Mouse (Mus musculus): Measurements from ENCODE around the gene Ece1.

Ece1 gene

DNA sequence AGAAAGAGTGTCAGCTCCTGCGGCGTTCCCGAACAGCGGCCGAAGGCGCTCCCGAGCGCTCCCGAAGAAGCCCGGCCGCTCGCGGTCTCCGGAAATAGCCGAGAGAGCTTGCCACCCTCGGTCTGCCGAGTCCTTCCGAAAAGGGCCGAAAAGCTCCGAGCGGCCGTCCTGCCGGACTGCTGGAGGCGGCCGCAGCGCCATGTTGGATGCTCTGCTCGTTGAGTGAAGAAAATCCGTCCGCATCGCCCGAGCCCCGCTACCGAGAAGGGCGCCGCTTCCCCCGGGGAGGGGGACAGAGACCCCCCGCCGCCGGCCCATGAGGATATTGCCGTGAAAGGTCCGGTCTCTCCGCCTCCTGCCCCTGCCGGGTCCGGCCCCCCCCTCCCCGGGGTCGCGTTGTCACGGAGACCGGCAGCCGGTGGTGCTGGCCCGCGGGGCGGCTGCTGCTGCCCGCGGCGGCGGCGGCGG lies 131.3 kb downstream of the Ece1 start:
- DNase-seq = peak; percentile 98

DNA sequence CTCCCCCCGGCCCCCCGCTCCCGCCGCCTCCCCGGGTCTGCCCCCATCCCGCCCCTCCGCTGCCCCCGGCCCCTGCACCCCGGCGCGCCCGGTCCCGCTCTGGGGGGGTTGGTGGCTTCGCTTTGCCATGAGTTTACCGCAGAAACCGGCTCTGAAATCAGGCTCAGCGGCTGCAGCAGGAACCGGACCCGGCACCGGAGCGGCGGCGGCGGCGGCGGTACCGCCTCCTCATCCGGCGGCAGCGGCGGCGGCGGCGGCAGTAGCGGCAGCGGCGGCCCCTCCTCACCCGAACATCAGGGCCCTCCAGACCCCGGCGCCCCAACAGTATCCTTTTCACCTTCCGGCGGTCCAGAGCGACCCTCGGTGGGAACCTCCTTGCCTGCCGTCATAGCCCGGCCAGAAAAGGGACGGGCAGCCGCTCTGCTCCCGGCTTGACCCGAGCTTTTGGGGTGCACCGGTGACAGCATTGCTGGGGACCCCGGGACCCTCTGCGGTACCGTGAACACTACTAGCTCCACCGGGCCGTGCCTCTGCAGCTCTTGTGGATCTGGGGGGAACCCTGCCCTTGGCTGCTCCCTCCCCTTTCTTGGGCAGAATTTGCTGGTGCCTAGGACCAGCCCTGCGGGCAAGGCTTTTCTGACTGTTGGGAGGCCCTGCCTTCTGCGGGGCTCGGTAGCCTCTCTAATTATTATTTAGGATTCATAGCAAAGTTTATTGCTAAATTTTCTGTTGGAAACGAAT lies 132.0 kb downstream of the Ece1 start:
- DNase-seq = no peak

DNA sequence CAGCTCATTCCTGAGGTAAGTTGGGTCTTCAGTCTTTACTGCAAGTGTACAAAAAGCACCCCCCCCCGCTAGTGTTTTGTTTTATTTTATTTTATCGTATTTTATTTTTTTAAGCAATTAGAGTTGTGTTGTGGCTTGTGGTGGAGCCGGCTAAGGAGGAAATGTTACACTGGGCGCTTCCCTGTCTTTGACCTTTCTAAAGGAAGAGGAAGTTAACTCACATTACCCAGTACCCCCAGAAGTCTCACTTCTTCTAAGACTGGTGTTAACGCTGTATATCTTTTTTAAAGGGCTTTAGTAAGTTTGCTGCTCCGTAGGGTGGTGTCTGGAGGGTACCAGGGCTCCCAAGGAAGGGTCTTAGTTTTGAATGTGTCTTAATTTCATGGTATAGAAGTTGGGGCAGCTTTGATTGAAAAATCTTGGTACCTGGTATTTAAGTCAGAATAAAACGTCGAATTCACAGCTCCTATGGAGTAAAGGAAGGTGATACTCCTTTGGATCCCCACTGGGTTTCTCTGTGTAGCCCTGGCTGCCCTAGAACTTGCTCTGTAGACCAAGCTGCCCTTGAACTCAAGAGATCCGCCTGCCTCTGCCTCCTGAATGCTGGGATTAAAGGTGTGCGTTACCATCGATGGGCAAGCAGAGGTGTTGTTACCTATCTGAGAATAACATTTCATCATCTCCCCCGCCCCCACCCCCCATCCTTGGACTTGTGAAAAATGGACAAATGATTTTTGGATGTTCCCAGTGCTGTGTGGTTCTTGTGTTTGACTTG lies 132.7 kb downstream of the Ece1 start:
- DNase-seq = no peak

DNA sequence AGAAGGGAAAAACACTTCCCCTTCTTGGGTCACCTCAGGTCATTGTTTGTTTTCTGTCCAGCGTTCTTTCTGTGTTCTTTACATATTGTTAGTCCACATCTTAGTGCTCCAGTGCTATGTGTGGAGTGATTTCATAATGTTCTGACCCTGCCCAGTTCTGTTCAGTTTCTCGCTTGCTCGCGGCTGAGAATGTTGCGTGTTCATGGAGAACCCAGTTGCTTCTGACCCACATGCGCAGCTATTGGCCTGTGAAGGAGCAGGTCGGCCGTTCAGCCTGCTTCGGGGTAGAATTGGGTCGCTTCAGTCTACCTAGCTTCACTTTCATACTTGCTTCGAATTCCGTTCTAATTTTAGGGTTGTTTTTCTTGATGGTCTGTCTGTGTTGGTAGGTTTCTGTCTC lies 133.4 kb downstream of the Ece1 start:
- no peak for DNase-seq

DNA sequence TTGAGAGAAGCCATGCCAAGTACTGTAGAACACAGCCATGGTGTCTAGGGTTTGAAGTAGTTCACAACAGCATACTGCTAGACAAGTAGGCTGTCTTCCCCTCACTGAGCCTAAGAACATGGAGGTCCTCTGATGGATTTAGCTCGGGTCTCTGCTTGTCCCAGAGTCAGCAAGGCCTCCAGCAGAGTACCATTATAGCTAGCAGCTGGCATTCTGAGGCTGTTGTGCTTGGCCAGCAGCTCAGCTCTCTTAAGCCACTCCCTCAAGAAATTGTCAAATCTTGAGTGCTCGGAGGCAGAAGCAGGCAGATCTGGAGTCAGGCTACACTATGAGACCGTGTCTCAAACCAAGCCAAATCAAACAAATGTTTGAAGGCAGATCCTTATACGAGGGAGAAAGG lies 136.2 kb downstream of the Ece1 start:
- no peak for DNase-seq

DNA sequence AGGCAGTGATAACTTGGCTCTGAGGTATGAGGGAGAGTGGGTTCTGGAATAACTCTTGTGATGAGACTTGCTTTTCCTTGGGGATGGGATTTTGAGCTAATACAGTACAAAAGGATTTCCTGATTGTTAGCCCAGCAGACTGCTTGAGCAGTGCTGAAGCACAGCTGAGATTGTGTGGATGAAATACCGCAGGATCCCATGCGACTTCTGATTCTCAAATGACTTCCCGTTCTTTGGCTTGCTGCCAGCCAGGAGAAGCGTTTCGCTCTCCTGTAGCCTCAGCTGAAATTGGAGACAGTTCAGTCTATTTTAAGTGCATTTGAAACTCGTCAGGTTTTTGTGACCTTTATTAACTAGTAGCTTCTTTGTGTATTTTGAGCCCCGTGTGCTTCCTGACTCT lies 138.6 kb downstream of the Ece1 start:
- no peak for DNase-seq

DNA sequence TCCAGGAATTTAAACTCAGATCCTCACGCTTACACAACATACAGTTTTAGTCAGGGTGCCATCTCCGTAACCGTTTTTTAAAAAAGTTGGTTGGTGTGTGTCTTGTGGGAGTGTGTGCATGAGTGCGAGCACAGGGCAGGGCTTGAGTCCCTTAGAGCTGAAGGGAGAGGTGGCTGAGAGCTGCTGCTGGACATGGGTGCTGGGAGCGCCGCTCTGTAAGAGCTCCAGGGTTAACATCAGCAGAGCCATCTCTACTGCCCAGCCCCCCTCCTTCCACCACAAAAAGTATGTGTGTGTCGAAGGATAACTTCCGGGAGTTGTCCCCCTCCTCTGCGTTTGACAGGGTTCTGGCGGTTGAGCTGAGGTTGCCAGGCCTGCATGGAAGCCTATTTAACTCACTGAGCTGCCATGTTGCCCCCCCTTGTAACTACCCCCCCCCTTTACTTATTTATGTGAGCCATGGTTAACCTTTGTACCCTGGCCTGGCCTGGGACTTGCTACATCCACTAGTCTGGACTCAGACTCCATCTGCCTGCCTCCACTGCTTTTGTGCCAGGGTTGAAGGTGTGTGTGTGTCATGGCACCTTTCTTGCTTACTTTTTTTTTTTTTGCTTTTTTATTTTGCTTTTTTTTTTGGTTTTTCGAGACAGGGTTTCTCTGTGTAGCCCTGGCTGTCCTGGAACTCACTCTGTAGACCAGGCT lies 142.0 kb downstream of the Ece1 start:
- DNase-seq = no peak

DNA sequence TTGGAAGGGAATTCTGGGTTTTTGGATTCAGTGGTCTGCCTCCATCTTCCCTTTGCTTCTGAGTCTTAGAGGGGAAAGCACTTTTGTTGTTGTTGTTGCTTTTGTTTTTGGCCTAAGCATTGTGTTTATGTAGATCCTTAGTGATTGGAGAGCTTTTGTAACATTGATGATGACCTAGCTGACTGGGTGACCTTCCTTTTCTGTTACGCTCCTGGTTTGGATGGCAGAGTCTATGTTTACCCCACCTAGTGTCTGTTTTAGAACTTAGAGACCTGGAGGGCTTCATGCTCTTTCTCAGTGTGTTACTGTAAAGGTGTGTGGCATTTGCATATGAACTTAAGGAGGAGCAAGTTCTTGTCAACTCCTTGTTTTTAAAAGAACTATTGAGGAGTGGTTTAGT lies 143.7 kb downstream of the Ece1 start:
- DNase-seq = no peak

DNA sequence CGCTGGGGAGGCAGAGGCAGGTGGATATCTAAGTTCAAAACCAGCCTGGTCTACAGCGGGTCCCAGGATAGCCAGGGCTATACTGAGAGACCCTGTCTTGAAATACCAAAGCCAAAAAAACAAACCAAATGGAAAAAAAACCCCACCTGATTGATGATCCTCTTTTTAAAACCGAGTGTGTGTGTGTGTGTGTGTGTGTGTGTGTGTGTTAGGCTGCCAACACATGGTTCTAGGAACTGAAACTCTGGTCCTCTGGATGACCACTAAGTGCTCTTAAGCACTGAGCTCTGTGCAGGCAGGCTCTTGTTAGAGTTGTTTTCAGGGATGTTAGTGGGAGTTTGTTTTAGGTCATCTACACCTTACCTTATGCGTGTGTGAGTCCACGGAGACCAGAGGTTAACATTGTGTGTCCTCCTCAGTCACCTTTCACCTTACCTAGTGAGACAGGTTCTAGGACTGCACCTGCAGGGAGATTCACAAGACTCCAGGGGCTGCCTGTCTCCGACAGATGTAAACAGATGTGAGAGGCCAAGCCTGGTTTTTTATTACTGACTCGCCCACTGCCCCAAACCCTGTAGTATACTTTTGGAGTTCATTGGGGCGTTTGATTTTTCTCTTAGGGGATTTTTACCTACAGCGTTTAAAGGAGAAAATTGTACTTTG lies 145.0 kb downstream of the Ece1 start:
- DNase-seq = no peak

DNA sequence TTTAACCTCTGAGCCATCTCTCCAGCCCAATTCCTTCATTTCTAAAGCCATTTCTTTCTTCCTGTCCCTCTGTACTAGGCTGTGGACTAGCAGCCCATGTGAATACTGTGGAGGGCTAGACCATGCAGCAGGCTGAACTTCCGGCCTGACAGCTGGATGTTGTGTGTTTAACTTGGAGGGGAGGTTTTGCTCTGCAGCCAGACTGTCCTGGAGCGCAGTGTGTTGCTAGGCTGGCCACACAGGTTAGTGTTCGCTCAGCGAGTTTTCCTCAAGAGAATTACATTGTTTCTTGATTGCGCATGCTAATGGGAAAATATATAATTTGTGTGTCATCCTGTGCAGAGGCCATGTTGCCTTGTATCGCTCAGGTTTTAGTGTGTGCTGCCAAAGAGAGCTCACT lies 146.6 kb downstream of the Ece1 start:
- no peak for DNase-seq

DNA sequence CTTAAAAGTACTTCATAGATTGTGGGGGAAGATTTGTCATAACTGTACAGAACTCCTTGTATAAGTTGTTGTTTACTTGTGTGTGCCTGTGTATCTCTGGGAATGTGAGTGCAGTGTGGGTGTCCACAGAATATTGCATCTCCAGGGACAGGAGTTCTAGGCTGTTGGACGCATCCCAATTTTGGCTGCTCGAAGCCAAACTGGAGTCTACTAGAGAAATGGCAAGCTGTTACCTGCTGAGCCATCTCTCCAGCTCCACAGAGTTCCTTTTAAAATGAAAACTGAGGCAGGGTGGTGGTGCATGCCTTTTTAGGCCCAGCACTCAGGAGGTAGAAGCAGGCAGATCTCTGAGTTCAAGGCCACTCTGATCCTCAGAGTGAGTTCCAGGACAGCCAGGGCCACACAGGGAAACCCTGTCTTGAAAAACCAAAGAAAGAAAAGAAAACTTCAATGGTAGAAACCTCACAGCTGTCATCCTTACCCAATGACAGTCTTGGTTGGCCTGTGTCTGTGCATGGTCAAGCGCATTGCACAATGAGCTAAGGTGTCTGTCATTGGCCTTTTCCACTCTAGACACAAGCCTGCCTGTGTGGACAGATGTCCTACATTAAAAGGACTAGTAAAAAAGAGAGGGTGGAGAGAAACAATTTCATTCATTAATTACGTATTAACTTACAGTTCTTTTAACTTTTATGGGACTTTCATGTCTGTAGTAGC lies 147.9 kb downstream of the Ece1 start:
- DNase-seq = no peak

DNA sequence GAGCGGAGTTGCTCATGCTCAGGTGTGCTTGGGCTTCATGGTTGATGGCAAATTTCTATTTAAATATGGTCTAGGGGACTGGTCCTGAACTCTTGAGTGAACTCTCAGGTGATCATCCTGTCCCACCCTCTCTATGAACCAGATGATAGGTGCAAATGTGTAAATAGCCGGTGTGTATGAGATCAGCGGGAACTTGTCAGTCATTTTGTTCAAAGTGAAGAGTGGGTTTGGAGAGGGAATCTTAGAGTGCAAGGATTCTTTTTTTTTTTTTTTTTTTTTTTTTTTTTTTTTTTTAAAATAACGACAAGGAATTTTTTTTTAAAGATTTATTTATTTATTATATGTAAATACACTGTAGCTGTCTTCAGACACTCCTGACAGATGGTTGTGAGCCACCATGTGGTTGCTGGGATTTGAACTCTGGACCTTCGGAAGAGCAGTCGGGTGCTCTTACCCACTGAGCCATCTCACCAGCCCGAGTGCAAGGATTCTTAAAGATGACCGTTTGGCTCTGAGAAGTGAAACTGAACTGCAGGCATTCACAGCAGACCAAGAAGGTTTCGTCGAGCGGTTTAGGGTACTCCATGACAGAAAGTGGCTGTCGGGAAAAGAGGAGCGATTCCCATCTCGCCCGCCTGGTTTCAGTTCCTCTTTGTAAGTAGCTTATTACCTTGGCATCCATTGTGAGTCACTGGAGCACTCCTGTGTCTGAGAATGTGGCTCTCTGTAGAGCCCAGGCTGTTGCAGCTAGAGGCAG lies 151.9 kb downstream of the Ece1 start:
- DNase-seq = peak; percentile 62
